Comparison of ENCODE assay signal across 8 mouse cellular contexts in genomic region chr9:20727601-20728113, GRCm38 (mm10). TPM values are rescaled to one million over a fixed set of nuclear protein-coding genes. Genes with fewer than 3 reads are reported as not detected.
DNase-seq lines count a peak whose midpoint lies in the region; ATAC-seq and TF ChIP-seq lines count a peak whose summit lies in the region.

No protein-coding gene starts in this region.

- H3K4me1 ChIP-seq in hindbrain, postnatal 0 days (ENCODE audit: insufficient read depth, low read length): peaks cover 8% of the 10 kb centered on the region
- peaks cover 20% of the 10 kb centered on the region for H3K4me1 ChIP-seq in liver, embryonic 12.5 days

- no peaks in the 10 kb centered on the region for H3K36me3 ChIP-seq in hindbrain, postnatal 0 days (ENCODE audit: insufficient read depth, low read length)
- no peaks in the 10 kb centered on the region for H3K36me3 ChIP-seq in liver, embryonic 12.5 days

- H3K27ac ChIP-seq in hindbrain, postnatal 0 days: no peak overlapping the region
- no peak overlapping the region for H3K27ac ChIP-seq in liver, embryonic 12.5 days

- peak; percentile 44 to 47 for DNase-seq in left cerebral cortex, adult 18-20 months (ENCODE audit: low spot score in 2 of 2)
- DNase-seq in left cerebral cortex, adult 11 months (ENCODE audit: low spot score): no peak
- peak; percentile 71 for DNase-seq in adrenal gland, postnatal 25 days
- peak; percentile 20 for DNase-seq in forelimb bud, embryonic 11.5 days (ENCODE audit: low read depth, low spot score)
- DNase-seq in hindbrain, postnatal 0 days (ENCODE audit: low spot score): peak; percentile 68
- peak; percentile 58 for DNase-seq in naive thymus-derived CD4-positive, alpha-beta T cell, adult 2 months (ENCODE audit: low read depth)
- peak; percentile 56 for DNase-seq in urinary bladder, postnatal 25 days (ENCODE audit: low spot score)

- no peaks in the 10 kb centered on the region for H3K9me3 ChIP-seq in hindbrain, postnatal 0 days (ENCODE audit: low read length)
- H3K9me3 ChIP-seq in liver, embryonic 12.5 days (replicated peaks): no peaks in the 10 kb centered on the region

- H3K9ac ChIP-seq in hindbrain, postnatal 0 days (replicated peaks; ENCODE audit: low read length): peak overlapping the region; percentile 60
- no peak overlapping the region for H3K9ac ChIP-seq in liver, embryonic 12.5 days

- H3K4me2 ChIP-seq in hindbrain, postnatal 0 days (ENCODE audit: low read depth, low read length): peak overlapping the region; percentile 99
- H3K4me2 ChIP-seq in liver, embryonic 12.5 days: peak overlapping the region; percentile 72

- H3K4me3 ChIP-seq in hindbrain, postnatal 0 days (ENCODE audit: low read length): peak overlapping the region; percentile 63
- peak overlapping the region; percentile 44 for H3K4me3 ChIP-seq in liver, embryonic 12.5 days

- ATAC-seq in hindbrain, postnatal 0 days: peak; percentile 53
- peak; percentile 34; the same call in 1 of the 2 replicates for ATAC-seq in liver, embryonic 12.5 days

- 2% methylated on average over 46 of the region's 46 CpGs for WGBS in hindbrain, postnatal 0 days
- whole genome bisulfite sequencing in liver, embryonic 12.5 days (ENCODE audit: insufficient replicate concordance): 2% methylated on average over 46 of the region's 46 CpGs

- peak; percentile 10; the same call in 1 of the 2 replicates for TF ChIP-seq CTCF in hindbrain, postnatal 0 days (IDR thresholded peaks at IDR 0.05; ENCODE audit: low read depth)

- no peaks in the 10 kb centered on the region for H3K27me3 ChIP-seq in hindbrain, postnatal 0 days (ENCODE audit: insufficient read depth, low read length)
- peaks cover 86% of the 10 kb centered on the region for H3K27me3 ChIP-seq in liver, embryonic 12.5 days (replicated peaks)

RNA-seq across cellular contexts. Expression of gene Olfm2, which starts 18.5 kb away (rescaled TPM):
- total RNA-seq in left cerebral cortex, adult 18-20 months (2021): 100 to 1,000 TPM; 127 to 142 TPM
- 0.46 and 0.52 TPM in 2 replicates for total RNA-seq in adrenal gland, postnatal 25 days (2021)
- total RNA-seq in hindbrain, postnatal 0 days (2014; rRNA removed): 317 and 346 TPM in 2 replicates
- polyA plus RNA-seq in hindbrain, postnatal 0 days (2015; fragmentation: Nextera tagmentation; extraction: Ambion mirVana): 190 and 213 TPM in 2 replicates
- polyA plus RNA-seq in liver, embryonic 12.5 days (2016; fragmentation: Nextera tagmentation; extraction: Ambion mirVana): 0.28 and 0.32 TPM in 2 replicates

Comparison
In these comparisons a context has a peak if more than half of its experiments do, and no peak if none do; other contexts are left out.
1. RNA of gene Olfm2, which starts 18.5 kb away (total RNA-seq): 317 to 346 TPM in hindbrain, postnatal 0 days and 127 to 142 TPM in left cerebral cortex, adult 18-20 months; 0.46 to 0.52 TPM in adrenal gland, postnatal 25 days; every median in the first group is over 10 times any median in the second.